Mouse (Mus musculus) myocyte (in vitro differentiated cells): ENCODE results near the gene Mafk.

Experiments
- CEBPB ChIP-seq: IDR thresholded peaks from 2 replicates; pipeline ENCODE4 v1.6.1; 2011; ENCODE audit warnings: mild to moderate bottlenecking, moderate library complexity; ENCODE audit not compliant: poor library complexity, insufficient read depth, severe bottlenecking
- POLR2A ChIP-seq: IDR thresholded peaks from one replicate; pipeline ENCODE4 v1.6.1; 2011; ENCODE audit warnings: low read depth, mild to moderate bottlenecking, control low read depth, moderate library complexity; ENCODE audit not compliant: insufficient read length
- REST ChIP-seq: IDR thresholded peaks from one replicate; pipeline ENCODE4 v1.6.1; 2011; ENCODE audit warnings: mild to moderate bottlenecking, control low read depth, moderate library complexity; ENCODE audit not compliant: insufficient read depth, insufficient read length
- TCF3 ChIP-seq: IDR thresholded peaks from one replicate; pipeline ENCODE4 v1.6.1; 2011; ENCODE audit warnings: low read depth, control low read depth; ENCODE audit not compliant: insufficient read length

DNA sequence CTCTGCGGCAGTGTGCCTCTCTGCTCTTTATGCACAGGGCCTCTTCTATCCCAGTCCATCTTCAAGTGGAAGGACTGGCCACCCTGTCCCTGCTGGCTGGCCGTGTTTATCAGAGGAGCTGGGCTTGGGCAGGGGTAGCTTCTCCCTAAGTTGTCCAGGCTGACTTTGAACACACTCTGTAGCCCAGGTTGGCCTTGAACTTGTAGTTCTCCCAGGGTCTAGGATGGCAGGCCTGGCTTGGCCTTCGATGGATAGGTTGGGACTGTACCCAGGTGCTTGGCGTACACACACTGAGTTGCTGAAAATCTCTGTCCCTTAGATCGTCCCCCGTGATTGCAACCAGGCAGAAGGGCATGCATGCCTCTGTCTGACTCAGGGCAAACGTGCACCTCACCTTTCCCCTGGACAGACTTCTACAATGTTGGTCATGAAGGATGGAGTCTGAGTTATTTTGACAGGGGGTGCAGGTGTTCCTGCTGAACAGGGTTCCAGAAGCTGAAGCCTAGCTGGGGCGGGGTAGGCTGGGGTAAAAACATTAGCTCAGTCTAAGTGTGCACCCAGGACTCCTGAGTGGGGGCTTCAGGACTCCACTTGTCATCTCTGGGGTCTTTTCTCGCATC lies 4.8 kb downstream of the Mafk start:
- TF ChIP-seq POLR2A (no peak), REST (no peak), TCF3 (no peak), CEBPB (no peak)
